Mouse (Mus musculus): Measurements from ENCODE around the gene Kcnj1.

Kcnj1 gene

GRCm38 (mm10) chr9:32372202-32372601 lies at the start of gene Kcnj1:
Kcnj1 (plus strand) TSS chr9:32372493.
- DNase-seq, result no peak

DNA sequence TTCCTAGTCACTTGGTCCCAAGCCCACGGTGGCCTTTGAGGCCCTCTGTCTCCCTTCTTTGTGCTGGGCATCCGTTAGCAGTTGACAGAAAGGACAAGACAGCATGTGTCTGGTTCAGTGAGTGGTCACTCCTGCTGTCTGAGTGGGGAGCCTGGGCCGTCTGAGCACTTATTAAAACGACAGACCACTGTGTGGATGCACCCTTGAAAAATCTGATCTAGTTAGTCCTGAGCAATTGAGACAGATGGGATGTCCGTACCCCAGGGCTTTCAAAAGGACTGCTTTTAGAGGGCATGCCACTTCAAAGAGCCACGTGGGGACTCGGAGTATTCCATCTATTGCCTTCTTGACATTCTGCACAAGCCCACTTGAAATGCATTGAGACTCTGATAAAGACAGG lies 48.7 kb upstream of the Kcnj1 start:
- DNase-seq, result no peak

GRCm38 (mm10) chr9:32328777-32329176 lies 43.5 kb upstream of the Kcnj1 start:
- no peak for DNase-seq

DNA sequence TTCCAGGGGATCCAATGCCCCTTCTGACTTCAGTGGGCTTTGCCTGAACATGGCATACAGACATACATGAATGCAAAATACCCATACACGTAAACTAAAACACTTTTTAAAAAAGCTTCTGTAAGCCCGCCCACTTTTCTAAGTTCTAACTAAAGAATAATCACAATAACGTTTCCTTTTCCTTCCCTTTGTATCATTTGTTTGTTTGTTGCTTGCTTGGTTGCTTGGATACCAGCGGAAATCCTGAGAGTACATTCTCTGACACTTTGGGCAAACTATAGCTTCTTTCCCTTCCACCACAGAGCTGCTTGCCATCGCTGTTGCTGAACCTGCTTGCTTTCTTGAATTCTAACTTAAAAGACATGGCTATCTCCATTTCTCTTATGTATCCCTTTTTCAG lies 41.1 kb upstream of the Kcnj1 start:
- DNase-seq, result no peak

- DNase-seq, result no peak
Measured at GRCm38 (mm10) chr9:32335389-32336150, 36.7 kb upstream of the Kcnj1 start.

- DNase-seq, result peak; percentile 44 to 62
Measured at GRCm38 (mm10) chr9:32340831-32341230, 31.5 kb upstream of the Kcnj1 start.

- DNase-seq, result no peak
Measured at GRCm38 (mm10) chr9:32342929-32343328, 29.4 kb upstream of the Kcnj1 start.

- peak; percentile 29 to 37 for DNase-seq
Measured at GRCm38 (mm10) chr9:32344051-32344450, 28.2 kb upstream of the Kcnj1 start, which contains the start of gene Kcnj5. Kcnj5 (minus strand) TSS chr9:32344350.

DNA sequence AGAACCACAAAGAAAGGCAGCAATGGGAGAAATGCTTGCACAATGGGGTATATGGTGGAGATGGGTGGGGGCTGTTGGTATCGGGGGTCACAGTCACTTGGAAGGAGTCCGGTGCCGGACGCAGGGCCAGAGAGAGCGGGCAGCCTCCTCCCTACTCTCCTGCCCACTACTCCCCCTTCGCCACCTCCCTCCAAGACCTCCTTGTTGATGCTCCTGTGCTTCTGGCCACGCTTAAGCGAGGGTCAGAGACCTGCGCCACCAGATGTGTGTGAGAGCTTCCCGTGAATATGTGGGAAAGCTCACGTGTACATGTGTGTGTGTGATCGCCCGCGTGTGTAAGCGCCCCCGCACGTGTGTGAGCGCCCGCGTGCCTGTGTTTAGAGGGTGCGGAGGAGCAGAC lies 27.8 kb upstream of the Kcnj1 start:
- peak; percentile 11 to 35 for DNase-seq

- no peak for DNase-seq
Measured at GRCm38 (mm10) chr9:32348096-32348495, 24.2 kb upstream of the Kcnj1 start.

DNA sequence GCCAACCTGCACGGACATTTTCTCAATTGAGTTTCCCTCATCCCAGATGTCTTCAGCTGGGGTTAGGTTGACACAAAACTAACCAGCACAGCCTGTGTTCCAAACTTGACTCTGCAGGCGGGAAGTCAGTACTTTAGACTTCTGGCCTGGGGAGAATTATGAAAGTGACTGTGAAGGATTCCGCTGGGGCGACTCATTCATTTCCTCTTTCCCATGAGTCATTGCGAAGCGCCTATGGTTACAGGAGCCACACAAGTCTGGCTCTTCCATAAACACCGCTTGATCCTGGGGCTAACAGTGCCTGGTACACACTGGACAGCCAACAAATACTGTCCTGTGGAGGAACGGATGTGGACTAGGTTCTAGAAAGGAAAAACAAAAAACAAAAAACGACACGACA lies 22.9 kb upstream of the Kcnj1 start:
- no peak for DNase-seq

DNA sequence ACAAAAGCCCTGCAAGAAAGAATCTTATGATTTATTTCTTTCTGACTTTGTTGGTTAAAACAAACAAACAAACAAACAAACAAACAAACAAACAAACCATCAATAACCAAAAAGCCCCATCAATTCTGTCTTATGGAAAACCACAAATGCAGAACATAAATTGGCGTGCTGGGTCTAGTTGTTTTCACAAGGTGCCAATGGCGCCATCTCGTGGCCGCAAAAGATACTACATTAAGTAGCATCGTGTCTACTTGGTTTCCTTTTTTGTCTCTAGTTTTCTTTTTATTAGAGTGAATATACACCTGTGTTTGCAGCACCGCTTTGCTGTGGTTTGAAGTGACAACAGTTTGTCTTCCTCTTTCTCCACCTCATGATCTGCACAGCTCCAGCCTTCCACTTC lies 22.0 kb upstream of the Kcnj1 start:
- DNase-seq, result peak; percentile 70 to 83

DNA sequence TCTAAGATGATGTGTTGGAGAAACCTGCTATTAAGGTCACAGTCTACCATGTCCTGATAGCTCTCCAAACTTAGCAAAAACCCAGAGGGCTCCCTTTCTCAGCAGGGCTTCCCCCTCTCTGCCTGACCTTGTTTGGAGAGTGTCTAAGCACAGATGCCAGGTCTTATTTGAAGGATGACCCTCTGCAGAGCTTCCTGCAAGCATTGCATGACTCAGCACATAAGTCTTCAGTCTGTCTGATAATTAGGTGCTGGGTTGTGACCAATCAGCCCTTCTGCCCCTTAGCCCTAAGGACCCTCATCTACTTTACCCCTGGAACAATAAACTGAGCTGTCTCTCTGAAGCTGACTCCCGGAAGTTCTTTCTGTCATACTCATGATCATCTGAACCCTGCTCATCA lies 11.5 kb upstream of the Kcnj1 start:
- no peak for DNase-seq

DNA sequence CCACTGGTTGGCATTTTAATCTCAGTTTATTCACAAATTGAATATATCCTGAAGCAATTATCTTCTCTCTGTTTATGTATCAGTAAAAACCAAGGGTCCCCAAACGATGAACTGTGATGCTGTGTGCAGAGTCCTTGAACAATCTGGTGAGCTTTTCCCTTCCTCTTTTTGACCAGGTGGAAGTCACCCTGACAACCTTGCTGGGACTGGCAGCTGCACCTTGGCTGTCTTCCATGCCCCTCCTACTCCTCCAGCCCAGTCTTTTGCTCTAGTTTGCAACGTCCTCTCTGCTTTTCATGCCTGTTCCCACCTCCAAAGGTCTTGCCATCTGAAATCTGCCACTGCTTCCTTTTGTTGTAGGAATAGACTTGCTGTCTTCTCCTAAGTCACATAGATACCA lies 3.5 kb upstream of the Kcnj1 start:
- no peak for DNase-seq

DNA sequence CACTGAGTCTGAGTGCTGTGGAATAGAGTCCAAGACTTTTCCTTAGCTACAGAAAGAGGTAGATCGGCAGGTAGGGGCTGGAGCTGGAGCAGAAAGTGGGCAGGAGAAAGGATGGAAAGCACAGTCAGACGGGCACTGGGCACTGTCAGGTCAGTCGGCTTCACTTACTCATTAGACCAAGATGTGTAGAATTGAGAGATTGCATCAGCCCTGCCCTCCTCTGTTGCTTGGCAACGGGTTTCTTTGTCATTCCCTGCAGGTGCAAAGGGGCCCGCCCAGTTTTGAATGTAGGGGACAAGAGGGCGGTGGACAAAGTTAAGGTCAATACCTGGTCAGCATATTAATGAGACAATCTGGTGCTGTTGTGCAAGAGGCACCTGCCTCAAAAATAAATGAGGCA lies 2.9 kb upstream of the Kcnj1 start:
- no peak for DNase-seq

- DNase-seq, result no peak
Measured at GRCm38 (mm10) chr9:32373656-32374055, 1.4 kb downstream of the Kcnj1 start.

DNA sequence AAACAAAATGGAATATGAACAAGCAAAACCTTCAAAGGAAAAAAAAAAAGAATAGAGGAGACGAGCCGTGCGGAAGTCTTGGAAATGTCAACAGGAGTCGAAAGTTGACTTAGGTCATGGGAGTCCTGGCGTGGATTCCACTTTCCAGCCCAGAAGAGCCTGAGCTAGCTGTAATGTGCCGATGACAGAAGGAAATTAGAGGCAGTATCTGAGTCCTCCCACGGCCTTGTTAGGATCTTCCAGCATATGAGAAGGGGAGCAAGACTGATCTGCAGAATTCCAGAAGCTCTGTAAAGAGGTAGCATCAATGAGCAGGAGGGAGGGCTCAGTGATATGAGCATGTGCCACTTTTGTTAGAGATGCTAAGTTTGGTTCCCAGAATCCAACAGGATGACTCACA lies 3.7 kb downstream of the Kcnj1 start:
- DNase-seq, result no peak

DNA sequence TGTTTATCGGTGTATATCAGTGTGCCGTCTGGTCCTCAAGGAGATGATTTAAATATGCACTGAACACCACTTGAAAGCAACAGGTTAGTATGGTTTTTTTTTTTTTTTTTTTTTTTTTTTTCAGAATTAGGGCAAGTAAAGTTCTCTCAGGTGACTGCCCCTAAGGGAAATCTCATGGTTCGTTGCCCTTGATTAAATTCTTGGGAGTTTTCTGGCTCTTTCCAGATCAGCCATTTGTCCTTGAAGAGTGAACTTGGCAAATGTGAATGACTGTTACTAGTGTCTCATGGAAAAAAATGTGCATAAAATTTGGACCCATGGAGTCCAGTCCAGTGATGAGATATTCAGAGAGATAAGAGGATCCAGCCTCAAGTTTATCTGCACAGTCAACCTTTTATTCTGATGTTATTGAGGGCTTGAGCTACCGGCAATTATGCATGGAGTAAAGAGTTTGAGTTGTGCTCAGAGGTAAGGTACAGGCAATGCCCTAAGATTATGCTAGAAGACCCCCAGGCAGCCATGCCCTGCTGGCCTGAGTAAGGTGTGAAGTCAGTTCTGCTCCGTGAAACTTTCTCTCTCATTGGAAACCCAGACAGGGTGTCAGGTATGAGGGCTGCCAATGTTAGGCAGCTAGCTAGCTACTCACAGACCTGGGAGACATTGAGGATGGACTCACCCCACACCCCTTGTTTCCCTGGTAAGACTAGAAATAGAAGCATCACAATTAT lies 4.7 kb downstream of the Kcnj1 start:
- DNase-seq, result no peak

- no peak for DNase-seq
Measured at GRCm38 (mm10) chr9:32384906-32385305, 12.6 kb downstream of the Kcnj1 start.

GRCm38 (mm10) chr9:32388120-32388519 lies 15.8 kb downstream of the Kcnj1 start:
- DNase-seq, result no peak

GRCm38 (mm10) chr9:32391092-32391491 lies 18.8 kb downstream of the Kcnj1 start:
- no peak for DNase-seq

GRCm38 (mm10) chr9:32391701-32392100 lies 19.4 kb downstream of the Kcnj1 start:
- DNase-seq, result no peak

DNA sequence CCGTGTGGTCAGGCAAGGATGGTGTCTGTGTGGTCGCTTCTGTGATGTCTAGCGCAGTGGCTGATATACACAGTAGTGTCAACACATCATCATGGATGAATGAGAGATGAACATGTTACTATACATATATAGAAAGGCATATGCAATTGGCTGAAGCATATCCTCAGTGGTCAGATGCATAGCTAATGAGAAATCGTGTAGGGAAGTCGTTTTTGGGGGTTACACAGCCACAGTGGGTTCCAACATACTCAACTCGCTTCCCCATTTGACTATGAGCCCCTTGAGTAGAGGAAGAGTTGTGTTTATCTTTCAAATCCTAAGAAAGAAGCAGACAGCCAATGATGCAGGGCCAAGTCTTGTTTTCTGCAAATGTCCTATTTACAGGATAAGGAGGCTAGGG lies 20.4 kb downstream of the Kcnj1 start:
- no peak for DNase-seq

DNA sequence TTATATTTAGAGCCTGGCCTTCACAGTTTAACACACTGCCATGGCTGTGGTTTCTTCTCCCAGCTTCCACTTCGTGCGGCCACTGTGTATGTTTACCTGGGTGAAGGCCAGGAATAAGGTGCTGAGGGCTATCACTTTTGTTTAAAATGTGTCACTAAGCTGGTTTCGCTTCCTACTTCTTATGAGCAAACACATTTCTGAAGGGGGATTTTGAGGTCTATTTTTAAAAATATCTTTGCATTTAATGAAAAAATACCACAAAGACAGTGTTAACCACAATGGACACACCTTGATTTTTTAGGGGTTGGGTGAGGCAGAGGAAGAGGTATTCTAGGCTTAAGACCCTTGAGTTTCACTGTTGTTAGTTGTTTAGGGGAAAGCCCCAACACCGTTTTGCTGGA lies 22.5 kb downstream of the Kcnj1 start:
- DNase-seq, result no peak

GRCm38 (mm10) chr9:32400212-32400611 lies 27.9 kb downstream of the Kcnj1 start:
- no peak for DNase-seq
